Mouse (Mus musculus) urinary bladder, postnatal 36 days (tissue): Measurements from ENCODE around the gene Dlgap1.

Experiments used
- DNase-seq, 2 experiments: peaks; one replicate each; pipeline ENCODE4 v3.0.0; 2022; ENCODE audit warnings: low spot score in 2 of 2, mixed read lengths in 1 of 2

Dlgap1 gene

GRCm38 (mm10) chr17:70462771-70463491, 494.1 kb downstream of the Dlgap1 start:
- no peak for DNase-seq

- no peak for DNase-seq
Observed at GRCm38 (mm10) chr17:70466413-70466812, 497.5 kb downstream of the Dlgap1 start.

GRCm38 (mm10) chr17:70470970-70471371, 502.1 kb downstream of the Dlgap1 start:
- no peak for DNase-seq

GRCm38 (mm10) chr17:70472162-70472561, 503.3 kb downstream of the Dlgap1 start:
- DNase-seq = no peak

GRCm38 (mm10) chr17:70473871-70474270, 505.0 kb downstream of the Dlgap1 start:
- no peak for DNase-seq

- no peak for DNase-seq
Observed at GRCm38 (mm10) chr17:70483716-70484115, 514.8 kb downstream of the Dlgap1 start.

- DNase-seq = no peak
Observed at GRCm38 (mm10) chr17:70485668-70486067, 516.8 kb downstream of the Dlgap1 start.

GRCm38 (mm10) chr17:70486259-70486658, 517.4 kb downstream of the Dlgap1 start:
- no peak for DNase-seq

GRCm38 (mm10) chr17:70486831-70487230, 518.0 kb downstream of the Dlgap1 start:
- DNase-seq = no peak

GRCm38 (mm10) chr17:70488784-70489265, 520.0 kb downstream of the Dlgap1 start:
- no peak for DNase-seq

- DNase-seq = no peak
Observed at GRCm38 (mm10) chr17:70491575-70491974, 522.7 kb downstream of the Dlgap1 start.

GRCm38 (mm10) chr17:70494338-70494737, 525.5 kb downstream of the Dlgap1 start:
- DNase-seq = no peak

- DNase-seq = no peak
Observed at GRCm38 (mm10) chr17:70498256-70498655, 529.4 kb downstream of the Dlgap1 start.

GRCm38 (mm10) chr17:70501933-70502332, 533.1 kb downstream of the Dlgap1 start:
- no peak for DNase-seq

- DNase-seq = no peak
Observed at GRCm38 (mm10) chr17:70507759-70508158, 538.9 kb downstream of the Dlgap1 start.

- DNase-seq = no peak
Observed at GRCm38 (mm10) chr17:70510441-70510840, 541.6 kb downstream of the Dlgap1 start.

GRCm38 (mm10) chr17:70511401-70511800, 542.5 kb downstream of the Dlgap1 start:
- no peak for DNase-seq

GRCm38 (mm10) chr17:70513736-70514135, 544.9 kb downstream of the Dlgap1 start:
- DNase-seq = no peak

- no peak for DNase-seq
Observed at GRCm38 (mm10) chr17:70516506-70516905, 547.6 kb downstream of the Dlgap1 start.

GRCm38 (mm10) chr17:70517333-70517732, 548.5 kb downstream of the Dlgap1 start:
- no peak for DNase-seq

GRCm38 (mm10) chr17:70521058-70521851, 552.4 kb downstream of the Dlgap1 start:
- no peak for DNase-seq

GRCm38 (mm10) chr17:70521971-70522370, 553.1 kb downstream of the Dlgap1 start:
- no peak for DNase-seq

GRCm38 (mm10) chr17:70525990-70526389, 557.1 kb downstream of the Dlgap1 start:
- DNase-seq = no peak
